Mouse (Mus musculus) T-helper 17 cell (primary cell): ENCODE measurements around the gene Tagln2.

ENCODE experiments used
- in situ Hi-C, 2 experiments: fragments of 300-600 bp; cut with MboI, MseI; formaldehyde crosslinking; loops; 1 replicate in 1 of 2; 2 replicates in 1 of 2; pipeline ENCODE4 v1.15.1; 2025; ENCODE audit warnings: high pct_unique_total_duplicates in 2 of 2

Tagln2 gene

DNA sequence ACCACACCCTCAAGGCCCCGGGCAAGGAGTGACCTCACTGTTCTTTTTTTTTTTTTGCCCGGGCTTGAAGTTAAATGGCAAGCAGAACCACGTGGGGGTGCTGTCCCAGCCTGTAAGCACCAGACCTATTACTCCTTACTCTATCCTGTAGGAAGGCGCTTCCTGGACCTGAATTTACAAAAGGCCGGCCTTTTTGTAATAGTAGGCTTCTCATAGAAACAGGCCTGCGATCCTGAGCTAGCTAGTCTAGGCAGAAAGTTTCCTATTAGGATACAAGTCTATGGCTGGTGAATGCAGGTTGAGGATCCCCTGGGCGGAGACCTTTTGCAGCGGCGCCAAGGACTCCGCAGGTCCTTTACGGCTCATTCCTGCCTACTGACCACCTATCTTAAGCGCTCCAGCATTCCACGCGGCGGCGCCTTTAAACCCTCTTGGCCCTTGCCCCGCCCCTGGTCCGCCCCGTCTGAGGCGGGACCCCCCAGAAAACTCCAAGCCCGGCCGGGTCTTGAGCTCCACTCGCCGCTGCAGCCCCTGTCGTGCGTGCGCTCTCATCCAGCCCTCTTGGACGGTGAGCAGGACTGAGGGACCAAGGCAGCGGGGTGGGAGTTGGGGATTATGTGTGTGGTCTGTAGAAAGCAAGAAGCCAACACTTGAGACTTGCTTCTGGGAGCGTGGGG lies at the start of gene Tagln2:
Gene Tagln2, plus strand, starts transcription at position 283 of the 677 bp plus-strand sequence.
- in situ Hi-C loops = loop anchor here in 1 of 2 experiments (25.0 kb wide), 2 partner anchors 1438 to 1638 kb away; partner anchors contain the start of genes Atf6 and Fcgr3

DNA sequence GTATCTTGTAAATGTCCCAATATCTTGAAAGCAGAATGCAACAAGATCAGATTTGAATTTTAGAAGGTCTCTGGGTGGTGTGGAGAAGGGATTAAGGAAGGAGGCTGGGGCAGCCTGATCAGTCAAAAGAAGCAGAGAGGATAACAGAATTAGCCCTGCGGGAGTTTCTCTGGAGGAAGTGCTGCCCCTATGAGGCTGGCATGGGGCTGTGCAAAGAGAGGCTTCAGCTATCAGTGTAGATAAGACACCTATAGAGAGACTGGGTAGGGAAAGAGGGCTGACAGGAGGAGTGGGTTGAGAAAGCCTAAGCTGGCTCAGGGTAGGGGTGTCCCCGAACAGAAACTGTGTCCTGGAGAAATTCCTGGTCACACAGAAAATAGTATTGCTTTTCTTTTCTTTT lies 49.6 kb upstream of the Tagln2 start:
- in situ Hi-C loops = no loop called here

DNA sequence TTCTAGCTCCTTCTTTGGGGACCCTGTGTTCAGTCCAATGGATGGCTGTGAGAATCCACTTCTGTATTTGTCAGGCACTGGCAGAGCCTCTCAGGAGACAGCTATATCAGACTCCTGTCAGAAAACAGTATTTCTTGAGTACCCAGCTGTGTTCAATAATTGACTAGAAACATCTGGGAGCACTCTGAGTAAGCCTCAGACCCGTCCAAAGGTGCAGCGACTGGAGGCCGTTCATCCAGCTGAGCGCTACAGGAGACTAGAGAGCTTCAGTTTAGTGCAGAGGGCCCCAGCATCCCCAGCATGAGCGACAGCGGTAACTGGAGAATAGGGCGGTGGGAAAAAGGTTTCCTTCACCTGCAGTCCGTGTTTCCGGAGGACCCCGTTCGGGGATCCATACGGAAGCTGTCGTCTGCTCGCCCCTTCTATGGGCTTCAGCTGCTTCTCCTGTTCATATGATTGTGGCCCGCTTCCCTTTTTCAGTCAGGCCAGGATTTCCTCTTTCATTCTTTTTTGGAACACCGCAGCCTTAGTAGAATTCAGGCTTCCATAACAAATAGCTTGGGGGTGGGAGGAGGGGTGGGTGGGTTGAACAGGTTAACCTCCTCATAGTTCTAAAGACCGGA lies 48.9 kb upstream of the Tagln2 start:
- in situ Hi-C loops = no loop called here

DNA sequence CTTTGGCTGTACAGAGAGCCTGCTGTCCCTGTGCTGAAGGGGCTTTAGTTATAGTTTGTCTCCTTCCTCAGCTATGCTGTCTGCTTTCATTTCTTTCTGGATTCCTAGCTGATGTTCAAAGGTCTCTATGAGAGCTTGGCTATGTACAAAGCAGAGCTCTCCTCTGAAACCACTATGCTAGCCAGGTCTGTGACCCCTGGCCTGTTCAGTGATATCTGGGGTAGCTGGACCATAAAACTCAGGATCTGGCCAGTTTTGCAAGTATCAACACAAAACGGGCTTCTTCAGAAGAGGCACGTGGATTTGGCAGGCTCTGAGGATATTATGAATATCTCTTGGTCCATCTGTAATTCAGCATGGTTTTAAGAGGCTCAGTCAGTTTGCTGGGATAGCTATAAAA lies 46.9 kb upstream of the Tagln2 start:
- in situ Hi-C loops = no loop called here

DNA sequence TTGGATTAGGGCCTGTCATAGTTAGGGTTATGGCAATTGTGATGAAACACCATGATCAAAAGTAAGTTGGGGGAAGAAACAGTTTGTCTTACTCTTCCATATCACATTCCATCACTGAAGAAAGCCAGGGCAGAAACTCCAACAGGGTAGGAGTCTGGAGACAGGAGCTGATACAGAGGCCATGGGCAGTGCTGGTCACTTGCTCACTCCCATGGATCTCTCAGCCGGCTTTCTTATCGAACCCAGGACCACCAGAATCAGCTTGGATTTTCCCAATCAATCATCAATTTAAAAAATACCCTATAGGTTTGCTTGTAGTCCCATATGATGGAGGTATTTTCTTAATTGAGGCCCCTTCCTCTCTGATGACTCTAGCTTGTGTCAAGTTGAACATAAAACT lies 46.0 kb upstream of the Tagln2 start:
- in situ Hi-C loops = no loop called here

DNA sequence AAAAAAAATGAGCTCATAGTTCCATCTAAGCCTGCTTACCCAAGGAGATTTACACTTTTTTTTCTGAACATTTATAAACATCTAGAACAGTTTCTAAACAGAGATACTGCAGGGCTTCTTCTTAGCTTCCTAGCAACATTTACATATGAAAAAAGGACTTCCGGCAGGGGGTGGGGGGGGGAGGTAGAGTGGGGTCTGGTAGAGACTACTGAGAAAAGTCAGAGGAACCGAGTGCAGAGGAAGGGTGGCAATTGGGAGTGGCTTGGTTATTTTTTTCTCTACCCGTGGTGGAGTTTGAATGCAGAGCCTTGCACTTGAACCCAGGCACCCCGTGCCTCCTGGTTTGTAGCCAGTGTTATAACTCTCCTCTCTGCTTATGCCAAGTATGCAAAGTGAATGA lies 44.4 kb upstream of the Tagln2 start:
- in situ Hi-C loops = no loop called here

DNA sequence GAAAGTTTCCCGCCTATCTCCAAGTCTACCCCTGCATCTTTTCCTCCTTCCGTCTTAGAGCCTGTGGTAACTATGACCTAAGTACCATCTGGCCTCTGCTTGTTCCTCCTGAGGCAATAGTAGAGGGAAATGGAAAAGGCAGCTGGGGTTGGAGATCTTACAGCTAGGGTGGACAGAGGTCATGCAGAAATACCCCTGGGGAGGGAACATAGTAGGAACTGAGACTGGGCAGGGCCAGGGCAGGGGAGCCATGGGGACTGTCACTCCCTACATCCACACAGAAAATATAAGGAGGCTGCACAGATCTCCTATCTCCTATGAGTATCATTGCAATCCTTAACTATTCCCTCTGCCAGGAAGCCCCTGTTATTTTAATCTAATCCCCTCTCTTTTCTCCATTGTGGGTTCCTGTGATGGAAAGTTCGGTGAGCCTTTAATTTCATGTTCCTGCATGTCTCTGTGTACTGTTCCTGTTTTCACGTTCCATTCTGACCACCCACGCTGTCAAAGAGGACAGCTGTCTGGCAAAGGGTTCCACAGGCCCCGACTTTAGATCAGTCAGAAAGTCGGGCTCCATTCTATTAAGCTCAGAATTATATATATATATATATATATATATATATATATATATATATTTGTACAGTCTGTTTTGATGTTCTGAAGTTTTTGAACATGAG lies 43.7 kb upstream of the Tagln2 start:
- in situ Hi-C loops = no loop called here

DNA sequence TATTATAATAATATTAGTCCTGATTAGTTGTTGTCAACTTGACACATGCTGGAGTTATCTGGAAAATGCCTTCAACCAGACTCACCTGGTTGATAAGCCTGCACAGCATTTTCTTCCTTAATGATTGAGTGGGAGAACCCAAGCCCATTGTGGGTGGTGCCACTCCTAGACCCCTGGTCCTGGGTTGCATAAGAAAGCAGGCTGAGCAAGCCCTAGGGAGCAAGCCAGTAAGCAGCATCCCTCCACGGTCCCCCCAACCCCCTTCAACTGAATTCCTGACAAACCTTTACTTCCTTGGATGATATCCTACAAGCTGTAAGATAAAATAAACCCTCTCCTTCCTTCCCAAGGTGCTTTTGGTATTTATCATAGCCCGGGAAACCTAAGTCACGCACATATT lies 42.7 kb upstream of the Tagln2 start:
- in situ Hi-C loops = no loop called here

DNA sequence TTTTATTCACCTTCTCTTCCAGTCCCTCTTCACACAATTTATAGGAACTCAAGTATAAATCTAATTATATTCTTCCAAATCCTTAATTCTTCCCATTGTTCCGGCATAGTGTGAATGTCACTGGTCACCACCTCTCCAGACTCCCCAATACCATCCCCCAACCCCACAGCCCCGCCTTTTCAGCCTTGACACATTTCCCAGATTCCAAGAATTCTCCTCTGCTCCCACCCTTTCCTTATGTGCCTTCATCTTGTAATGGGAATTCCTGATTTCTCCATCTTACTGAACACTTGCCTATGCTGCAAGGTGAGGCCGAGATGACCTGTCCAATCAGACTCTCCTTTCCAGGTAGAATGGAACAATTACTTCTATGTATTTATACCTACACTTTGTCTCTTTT lies 41.8 kb upstream of the Tagln2 start:
- in situ Hi-C loops = no loop called here

DNA sequence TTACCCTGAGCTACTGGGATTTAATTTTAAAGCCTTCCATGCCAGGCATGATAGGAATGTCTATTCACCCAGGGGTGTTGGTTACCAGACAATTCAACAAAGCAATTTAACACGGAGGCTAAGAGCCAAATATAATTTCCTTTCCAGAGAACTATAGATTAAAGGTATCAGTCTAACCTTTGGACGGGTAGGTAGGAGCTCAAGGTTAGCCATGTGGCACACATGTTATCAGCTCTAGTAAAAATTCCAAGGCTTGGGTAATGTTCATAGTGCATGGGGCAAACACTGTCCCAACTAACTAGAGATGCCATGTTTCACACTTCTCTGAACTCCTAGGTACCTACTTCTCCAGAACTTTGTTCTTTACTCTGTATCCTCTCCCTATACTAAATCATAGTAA lies 38.2 kb upstream of the Tagln2 start:
- in situ Hi-C loops = no loop called here

DNA sequence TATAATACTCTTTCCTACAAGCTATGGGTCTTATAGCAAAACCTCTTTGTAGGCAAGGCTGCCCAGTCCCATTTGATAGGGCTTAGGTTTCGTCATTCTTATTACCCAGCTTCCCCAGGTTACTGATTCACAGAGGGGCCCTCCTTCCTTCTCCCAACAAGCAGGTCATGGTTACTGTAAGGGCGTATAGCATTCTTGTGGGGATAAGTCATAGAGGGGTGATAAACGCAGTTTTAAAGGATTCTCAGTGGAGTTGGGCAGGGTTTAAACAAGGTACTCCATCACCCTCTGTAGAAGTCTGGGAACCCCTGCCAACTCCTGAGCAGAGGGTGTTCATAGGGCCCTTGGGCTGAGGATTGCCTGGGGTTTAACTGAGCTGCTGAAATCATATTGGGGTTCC lies 37.3 kb upstream of the Tagln2 start:
- in situ Hi-C loops = no loop called here

DNA sequence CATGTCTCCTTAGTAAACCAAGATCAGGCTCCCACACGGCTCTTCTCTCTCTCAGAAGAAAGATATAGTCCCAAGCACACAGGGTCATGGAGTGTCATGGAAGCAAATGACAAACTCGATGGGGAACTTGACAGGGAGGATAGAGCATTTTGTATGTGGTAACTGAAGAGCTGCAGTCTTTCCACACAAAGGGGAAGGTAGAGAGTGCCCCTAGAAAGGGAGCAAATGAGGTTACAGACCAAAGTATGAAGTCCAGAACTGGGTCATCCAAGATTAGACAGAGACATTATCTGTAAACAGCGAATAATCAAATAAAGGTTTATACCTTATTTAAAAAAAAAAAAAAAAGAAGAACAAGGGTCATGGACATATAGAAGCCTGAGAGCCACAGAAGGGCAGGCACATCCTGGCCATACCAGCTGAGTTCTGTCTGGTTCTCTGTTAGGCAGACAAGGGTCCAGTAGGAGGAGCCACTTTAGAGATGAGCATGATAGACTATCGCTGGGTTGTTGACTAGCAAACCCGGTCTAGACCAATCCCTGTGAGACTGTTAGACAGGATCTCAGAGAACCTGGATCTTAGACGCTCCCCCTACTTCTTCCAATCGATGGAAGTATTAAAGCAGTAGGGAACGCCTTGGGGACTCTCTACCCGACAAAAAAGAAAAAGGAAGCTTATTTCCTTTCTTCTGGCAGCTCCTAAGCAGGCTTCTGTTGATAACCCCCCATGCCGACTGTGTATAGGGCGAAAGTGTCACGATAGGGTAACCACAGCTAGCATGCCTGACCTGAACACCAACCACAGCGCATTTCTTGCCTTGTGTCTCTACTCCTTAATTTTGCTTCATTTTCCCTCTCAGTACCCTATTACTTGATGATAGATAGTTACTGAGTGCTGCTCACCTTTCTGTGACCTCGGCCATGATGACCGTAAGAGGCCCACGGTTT lies 36.2 kb upstream of the Tagln2 start:
- in situ Hi-C loops = no loop called here

DNA sequence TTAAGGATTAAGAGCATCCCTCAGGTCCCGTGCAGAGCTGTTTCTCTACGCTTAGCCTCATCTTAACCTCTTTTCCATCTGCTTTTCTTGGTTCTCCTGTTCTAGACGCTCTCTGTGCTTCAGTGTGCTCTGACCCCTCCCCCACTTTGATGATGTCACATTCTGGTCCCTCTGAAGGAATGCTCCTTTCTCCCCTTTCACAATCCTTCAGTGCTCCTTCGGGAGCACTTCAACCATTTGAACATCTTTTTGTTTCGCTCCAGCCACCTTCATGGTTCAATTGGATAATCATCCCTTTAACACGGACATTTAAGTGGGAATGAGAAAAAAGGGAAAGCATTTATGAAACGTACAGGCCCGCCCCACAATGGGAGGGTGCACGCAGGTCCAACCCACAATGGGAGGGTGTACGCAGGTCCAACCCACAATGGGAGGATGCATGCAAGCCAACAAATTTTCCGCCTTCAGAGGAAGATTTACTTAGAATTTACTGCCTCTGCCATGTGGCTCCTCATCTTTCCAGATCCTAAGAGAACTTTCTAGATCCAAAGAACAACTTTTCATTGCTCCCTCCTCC lies 31.5 kb upstream of the Tagln2 start:
- in situ Hi-C loops = no loop called here

DNA sequence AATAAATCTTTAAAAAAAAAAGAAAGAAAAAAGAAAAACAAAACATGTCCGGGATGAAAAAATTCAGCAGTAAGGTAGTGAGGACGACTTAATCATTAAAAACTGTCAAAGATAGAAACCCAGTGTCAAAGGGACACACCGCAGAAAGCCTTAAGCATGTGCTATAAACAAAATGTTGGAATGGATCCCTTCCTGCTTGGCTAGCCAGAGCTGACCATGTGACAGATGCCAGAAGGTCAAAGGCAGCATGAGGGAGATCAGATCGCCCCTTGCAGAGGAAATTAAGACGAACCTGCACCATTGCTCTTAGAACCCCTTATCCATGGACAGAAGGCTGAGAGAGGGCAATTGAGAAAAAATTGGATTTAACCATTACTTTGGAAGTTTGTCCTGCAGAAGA lies 30.5 kb upstream of the Tagln2 start:
- in situ Hi-C loops = no loop called here

DNA sequence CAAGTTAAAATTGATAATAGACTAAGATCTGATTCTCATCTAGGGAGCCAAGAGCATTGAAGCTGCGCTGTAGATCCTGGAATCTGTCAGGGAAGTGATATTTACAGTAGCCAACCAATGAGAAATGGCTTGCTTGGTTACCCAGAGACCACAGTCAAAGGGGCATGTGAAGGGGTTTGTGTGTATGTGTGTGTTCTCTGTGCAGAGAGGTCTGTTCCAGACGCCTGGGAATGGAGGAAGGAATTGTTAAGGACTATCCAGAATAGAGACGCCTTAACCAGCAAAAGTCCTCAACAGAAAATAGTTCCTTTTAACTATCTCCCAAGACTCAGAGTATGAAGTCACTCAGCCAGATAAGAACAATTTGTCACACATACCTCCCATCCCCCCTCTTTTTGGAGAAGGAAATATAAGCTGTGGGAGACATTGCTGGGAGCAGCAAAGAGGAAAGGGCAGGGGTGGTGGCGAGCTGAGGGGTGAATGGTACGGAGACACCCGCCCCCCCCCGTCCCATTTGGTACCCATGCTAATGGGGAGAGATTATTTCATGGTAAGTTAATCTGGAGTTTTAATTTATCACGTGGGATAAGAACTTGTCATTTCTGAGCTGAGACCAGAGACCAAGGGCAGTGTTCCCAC lies 29.9 kb upstream of the Tagln2 start:
- in situ Hi-C loops = no loop called here

DNA sequence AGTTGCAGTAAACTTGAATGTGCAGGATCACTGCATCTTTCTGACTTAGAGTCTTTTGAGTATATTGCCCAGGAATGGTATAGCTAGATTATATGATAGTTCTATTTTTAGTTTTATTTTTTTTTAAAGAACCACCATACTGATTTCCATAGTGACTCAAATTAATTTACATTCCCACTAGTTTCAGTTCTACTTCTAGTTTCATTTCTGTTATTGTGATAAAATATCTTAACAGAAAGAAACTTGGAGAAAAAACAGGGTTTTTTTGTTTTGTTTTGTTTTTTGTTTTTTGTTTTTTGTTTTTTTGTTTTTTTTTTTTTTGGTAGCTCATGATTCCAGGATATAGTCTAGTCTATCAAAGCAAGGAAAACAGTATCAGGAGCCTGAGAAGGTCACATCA lies 26.9 kb upstream of the Tagln2 start:
- in situ Hi-C loops = no loop called here

DNA sequence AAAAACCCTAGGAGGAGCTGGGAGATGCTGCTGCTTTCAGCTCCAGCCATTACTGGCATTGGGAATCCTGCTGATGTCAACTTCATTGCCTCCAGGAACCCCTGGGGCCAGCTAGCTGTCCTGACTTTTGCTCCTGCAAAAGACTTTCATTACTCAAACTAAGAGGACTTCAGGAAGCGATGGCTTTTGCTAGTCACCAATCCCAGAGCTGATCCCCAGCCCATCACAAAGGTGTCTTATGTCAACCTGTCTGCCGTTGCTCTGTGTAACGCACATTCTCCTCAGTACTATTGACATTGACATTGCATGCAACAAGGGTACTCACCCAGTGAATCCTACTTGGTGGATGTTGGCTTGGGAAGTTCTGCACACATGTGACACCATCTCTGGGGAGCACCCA lies 25.7 kb upstream of the Tagln2 start:
- in situ Hi-C loops = no loop called here

DNA sequence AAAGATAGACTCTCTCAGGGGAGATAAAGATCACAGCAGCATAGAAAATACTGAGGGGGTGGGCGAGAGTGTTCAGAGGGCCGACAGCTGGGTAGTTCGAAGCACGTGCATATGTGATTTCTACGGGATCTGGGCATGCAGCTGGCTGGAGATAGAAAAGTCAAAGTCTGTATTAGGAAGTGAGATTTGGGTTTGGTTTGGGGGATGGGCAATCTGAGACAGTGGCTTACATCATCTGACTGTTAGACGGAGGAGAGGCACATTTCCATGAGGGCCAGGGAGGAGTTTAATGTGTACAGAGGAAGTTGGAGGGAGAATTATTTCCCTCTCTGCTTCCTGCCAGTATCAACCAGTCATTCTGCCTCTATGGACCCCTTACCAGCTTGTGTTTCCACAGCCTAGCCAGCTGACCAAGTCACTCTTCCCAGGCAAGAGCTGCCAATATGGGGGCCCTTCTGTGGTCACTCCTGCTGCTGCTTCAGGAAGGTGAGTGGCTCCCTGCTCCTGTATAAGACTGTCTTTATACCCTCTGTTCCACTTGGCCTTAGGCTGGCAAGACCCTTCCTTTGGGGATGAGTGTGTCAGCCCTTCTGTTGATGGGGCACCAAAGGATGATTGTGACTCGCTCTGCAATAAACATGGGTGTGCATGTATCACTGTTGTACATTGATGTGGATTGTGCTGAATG lies 24.6 kb upstream of the Tagln2 start, which contains the start of gene Slamf9:
Gene Slamf9, plus strand, starts transcription at position 305 of the 688 bp plus-strand sequence.
- in situ Hi-C loops = no loop called here

DNA sequence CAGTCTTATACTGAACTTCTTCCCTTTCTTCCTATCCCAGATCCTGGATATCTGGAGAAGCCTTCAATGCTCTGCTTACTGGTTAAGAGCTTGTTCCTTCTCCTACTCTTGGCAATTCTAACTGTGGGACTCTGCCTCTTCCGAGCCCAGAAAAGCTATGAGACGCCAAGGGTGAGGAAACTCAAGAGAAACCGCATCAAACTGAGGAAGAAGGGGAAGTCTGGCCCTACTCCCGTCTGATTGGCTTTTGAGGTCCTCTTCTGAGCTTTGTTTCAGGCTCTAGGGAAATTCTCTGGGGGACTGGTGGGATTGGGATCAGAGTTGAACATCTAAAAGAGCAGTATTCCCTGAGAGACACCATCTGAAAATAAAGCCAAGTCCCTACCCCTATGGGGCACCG lies 21.8 kb upstream of the Tagln2 start:
- in situ Hi-C loops = no loop called here

DNA sequence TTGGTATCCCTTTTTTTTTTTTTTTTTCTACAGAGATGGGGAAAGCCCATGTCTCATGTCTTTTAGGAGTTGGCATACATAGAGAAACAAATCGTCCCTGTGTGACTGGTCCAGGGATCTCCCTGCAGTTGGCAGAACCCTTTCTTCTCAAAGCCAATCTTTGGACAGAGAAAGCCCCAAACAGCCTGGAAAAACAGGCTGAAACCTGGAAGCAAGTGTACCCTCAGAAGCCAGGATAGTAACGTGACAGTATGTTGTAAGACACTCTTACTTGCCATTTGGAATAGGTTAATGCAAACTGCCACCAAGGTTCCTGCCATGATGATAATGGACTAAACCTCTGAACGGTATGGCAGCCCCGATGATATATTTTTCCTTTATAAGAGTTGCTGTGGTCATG lies 19.5 kb upstream of the Tagln2 start:
- in situ Hi-C loops = loop anchor here in 1 of 2 experiments (5.0 kb wide), 1 partner anchor 68 kb away; no protein-coding TSS in a partner anchor
